ENCODE assay signal across 16 mouse cellular contexts in the genomic region with DNA sequence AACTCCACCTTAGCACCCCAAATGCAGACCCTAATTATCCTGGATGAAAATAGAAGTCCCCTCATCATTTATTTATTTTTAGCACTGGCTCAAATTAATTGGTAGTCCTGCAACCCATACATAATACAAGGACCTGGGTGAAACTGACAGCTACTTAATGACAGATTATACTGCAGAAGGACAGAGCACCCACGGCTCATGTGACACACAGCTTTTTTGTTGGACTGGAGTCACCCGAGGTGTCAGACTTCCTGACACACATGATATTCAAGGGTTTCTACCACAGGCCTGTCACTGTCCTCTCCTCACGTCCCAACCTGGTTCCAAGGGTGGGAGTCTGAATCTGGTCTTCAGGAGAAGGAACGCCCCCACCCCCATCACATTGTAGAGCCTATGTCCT.
"Had no signal": no experiment of that assay in that cellular context is flagged by ENCODE, and none has a peak within 500 bp of the region (broad histone marks: within the 10 kb centered on the region; RNA-seq: fewer than 3 reads in every experiment).

No protein-coding gene starts in this region.

- DNase-seq: kidney, adult 11 months; kidney, adult 9 months; kidney, postnatal 36 days; layer of hippocampus, adult 9-11 months; layer of hippocampus, postnatal 36 days; lung, adult 2 months; lung, postnatal 36 days; right cerebral cortex, adult 18-20 months; right cerebral cortex, postnatal 25 days had no signal

- H3K4me3 ChIP-seq: limb, embryonic 12.5 days; midbrain, embryonic 13.5 days; myocyte; neural tube, embryonic 15.5 days had no signal

- H3K4me1 ChIP-seq: limb, embryonic 12.5 days had no signal

- H3K27ac ChIP-seq: hindbrain, postnatal 0 days; kidney, postnatal 0 days; limb, embryonic 12.5 days; liver, embryonic 14.5 days; midbrain, embryonic 13.5 days; neural tube, embryonic 15.5 days had no signal

- H3K36me3 ChIP-seq: limb, embryonic 12.5 days; midbrain, embryonic 13.5 days; neural tube, embryonic 15.5 days had no signal

- H3K27me3 ChIP-seq: limb, embryonic 12.5 days; midbrain, embryonic 13.5 days; neural tube, embryonic 15.5 days had no signal

- H3K9me3 ChIP-seq: limb, embryonic 12.5 days; neural tube, embryonic 15.5 days had no signal
